Mouse (Mus musculus) intestine, postnatal 0 days (tissue): ENCODE measurements around the gene Flot1. TPM values are rescaled to one million over a fixed set of nuclear protein-coding genes. Genes with fewer than 3 reads are reported as not detected.

Source experiments
- ATAC-seq: fragments of 200-750 bp; cut with Nextera tagmentation; 2 replicates; pipeline ENCODE4 v1.8.0; 2017; ENCODE audit warnings: mild to moderate bottlenecking, moderate TSS enrichment, moderate library complexity
- H3K27ac ChIP-seq: fragments of 300-500 bp; sonication (generic); 2 replicates; pipeline ENCODE4 v1.5.1; 2014; ENCODE audit warnings: mild to moderate bottlenecking, low read depth, low read length, moderate library complexity
- H3K27me3 ChIP-seq: fragments of 300-500 bp; sonication (generic); replicated peaks from 2 replicates; pipeline ENCODE4 v1.6.1; 2014; ENCODE audit warnings: low read length, mixed read lengths; ENCODE audit not compliant: control insufficient read depth, insufficient read depth
- H3K36me3 ChIP-seq: fragments of 300-500 bp; sonication (generic); 2 replicates; pipeline ENCODE4 v1.6.1; 2014; ENCODE audit warnings: mild to moderate bottlenecking, moderate library complexity; ENCODE audit not compliant: control insufficient read depth, insufficient read depth
- H3K4me1 ChIP-seq: fragments of 300-500 bp; sonication (generic); replicated peaks from 2 replicates; pipeline ENCODE4 v1.6.1; 2014; ENCODE audit warnings: antibody characterized with exemption, low read length, mixed read lengths; ENCODE audit not compliant: control insufficient read depth, insufficient read depth
- H3K4me2 ChIP-seq: fragments of 300-500 bp; sonication (generic); replicated peaks from 2 replicates; pipeline ENCODE4 v1.6.1; 2014; ENCODE audit warnings: low read depth, mild to moderate bottlenecking, moderate library complexity
- H3K4me3 ChIP-seq: fragments of 300-500 bp; sonication (generic); 2 replicates; pipeline ENCODE4 v1.5.1; 2014; ENCODE audit warnings: low read depth, low read length
- H3K9ac ChIP-seq: fragments of 300-500 bp; sonication (generic); 2 replicates; pipeline ENCODE4 v1.6.1; 2014; ENCODE audit warnings: mild to moderate bottlenecking, low read depth, low read length
- H3K9me3 ChIP-seq: fragments of 300-500 bp; sonication (generic); 2 replicates; pipeline ENCODE4 v1.6.1; 2016; ENCODE audit warnings: mixed run types; ENCODE audit not compliant: control insufficient read depth
- CTCF ChIP-seq: sonication (generic); IDR thresholded peaks from 2 replicates; pipeline ENCODE4 v1.5.1; 2016; ENCODE audit warnings: low read depth, mild to moderate bottlenecking, control low read depth, antibody characterized with exemption, moderate library complexity
- WGBS: fragments of 180-500 bp; shearing (Covaris S2); extraction: QIAGEN DNeasy Blood & Tissue Kit; methylation state at CpG from one replicate; pipeline ENCODE4 v1.1.7; 2014; 5-methylcytosine and 5-hydroxymethylcytosine counted together
- polyA plus RNA-seq: library from polyadenylated mRNA; unstranded; fragments of >200 nt; fragmentation: Nextera tagmentation; extraction: Ambion mirVana; gene quantifications from 2 replicates; pipeline ENCODE4 v1.2.1, GENCODE M21; 2015

Flot1 gene
- polyA plus RNA-seq, 1 experiment from 2014 or later: 56.4 TPM

- H3K4me2 ChIP-seq: no peak overlapping the region
- 46% methylated on average over 9 of the region's 9 CpGs for WGBS
- TF ChIP-seq CTCF: no peak
- no peaks in the 10 kb centered on the region for H3K9me3 ChIP-seq
- no peak overlapping the region for H3K9ac ChIP-seq
- ATAC-seq: no peak
- H3K27ac ChIP-seq: no peak overlapping the region
- no peak overlapping the region for H3K4me3 ChIP-seq
- H3K36me3 ChIP-seq: no peaks in the 10 kb centered on the region
- H3K4me1 ChIP-seq: no peaks in the 10 kb centered on the region
- H3K27me3 ChIP-seq: no peaks in the 10 kb centered on the region
Observed at GRCm38 (mm10) chr17:35808073-35808472, 15.0 kb upstream of the Flot1 start.

- no peak for ATAC-seq
Observed at GRCm38 (mm10) chr17:35809395-35809794, 13.6 kb upstream of the Flot1 start.

GRCm38 (mm10) chr17:35810900-35811648 is 12.0 kb upstream of the Flot1 start:
- 77% methylated on average over 5 of the region's 5 CpGs for WGBS
- no peak overlapping the region for H3K27ac ChIP-seq
- no peak overlapping the region for H3K9ac ChIP-seq
- H3K4me1 ChIP-seq: peaks cover 9% of the 10 kb centered on the region; the same call in 1 of the 2 replicates
- no peaks in the 10 kb centered on the region for H3K9me3 ChIP-seq
- H3K4me3 ChIP-seq: no peak overlapping the region
- H3K36me3 ChIP-seq: no peaks in the 10 kb centered on the region
- H3K4me2 ChIP-seq: no peak overlapping the region
- no peaks in the 10 kb centered on the region for H3K27me3 ChIP-seq
- no peak for TF ChIP-seq CTCF
- ATAC-seq: no peak

More at GRCm38 (mm10) chr17:35809395-35809794, 13.6 kb upstream of the Flot1 start:
- peaks cover 6% of the 10 kb centered on the region; the same call in 1 of the 2 replicates for H3K4me1 ChIP-seq
- no peaks in the 10 kb centered on the region for H3K27me3 ChIP-seq
- no peak overlapping the region for H3K4me2 ChIP-seq
- no peak for TF ChIP-seq CTCF
- no peak overlapping the region for H3K27ac ChIP-seq
- WGBS: 91% methylated on average over 11 of the region's 11 CpGs
- H3K9me3 ChIP-seq: no peaks in the 10 kb centered on the region
- no peaks in the 10 kb centered on the region for H3K36me3 ChIP-seq
- no peak overlapping the region for H3K9ac ChIP-seq
- no peak overlapping the region for H3K4me3 ChIP-seq

GRCm38 (mm10) chr17:35812307-35812706 is 10.7 kb upstream of the Flot1 start:
- H3K36me3 ChIP-seq: no peaks in the 10 kb centered on the region
- no peaks in the 10 kb centered on the region for H3K9me3 ChIP-seq
- no peak overlapping the region for H3K4me2 ChIP-seq
- WGBS: 82% methylated on average over 5 of the region's 5 CpGs
- no peak for TF ChIP-seq CTCF
- peaks cover 9% of the 10 kb centered on the region for H3K4me1 ChIP-seq
- H3K27me3 ChIP-seq: no peaks in the 10 kb centered on the region
- no peak overlapping the region for H3K9ac ChIP-seq
- no peak for ATAC-seq
- H3K4me3 ChIP-seq: no peak overlapping the region
- peak overlapping the region; percentile 70; the same call in 1 of the 2 replicates for H3K27ac ChIP-seq

DNA sequence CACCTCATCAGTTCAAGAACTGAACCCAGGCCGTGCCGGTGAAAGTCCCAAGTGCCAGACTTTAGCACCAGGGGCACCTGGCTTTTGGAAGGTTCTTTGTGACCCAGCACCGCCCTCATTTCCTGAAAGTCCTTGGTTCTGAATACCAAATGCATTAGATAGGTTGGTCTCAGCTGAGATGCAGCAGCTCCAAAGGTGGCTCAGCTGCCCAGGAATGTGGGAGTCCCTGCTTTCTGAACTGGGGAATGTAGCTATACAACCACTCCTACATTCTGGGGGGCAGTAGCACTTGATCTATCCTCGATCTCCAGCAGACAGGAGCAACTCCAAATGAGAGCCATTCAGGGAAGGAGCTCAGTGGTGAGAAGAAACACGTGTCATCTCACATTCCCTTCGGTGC is 10.3 kb upstream of the Flot1 start:
- no peak overlapping the region for H3K9ac ChIP-seq
- peaks cover 9% of the 10 kb centered on the region for H3K4me1 ChIP-seq
- no peaks in the 10 kb centered on the region for H3K27me3 ChIP-seq
- no peaks in the 10 kb centered on the region for H3K9me3 ChIP-seq
- TF ChIP-seq CTCF: no peak
- H3K4me3 ChIP-seq: no peak overlapping the region
- no peaks in the 10 kb centered on the region for H3K36me3 ChIP-seq
- no peak overlapping the region for H3K4me2 ChIP-seq
- WGBS: 68% methylated on average over 6 of the region's 6 CpGs
- ATAC-seq: no peak
- H3K27ac ChIP-seq: peak overlapping the region; percentile 70; the same call in 1 of the 2 replicates

DNA sequence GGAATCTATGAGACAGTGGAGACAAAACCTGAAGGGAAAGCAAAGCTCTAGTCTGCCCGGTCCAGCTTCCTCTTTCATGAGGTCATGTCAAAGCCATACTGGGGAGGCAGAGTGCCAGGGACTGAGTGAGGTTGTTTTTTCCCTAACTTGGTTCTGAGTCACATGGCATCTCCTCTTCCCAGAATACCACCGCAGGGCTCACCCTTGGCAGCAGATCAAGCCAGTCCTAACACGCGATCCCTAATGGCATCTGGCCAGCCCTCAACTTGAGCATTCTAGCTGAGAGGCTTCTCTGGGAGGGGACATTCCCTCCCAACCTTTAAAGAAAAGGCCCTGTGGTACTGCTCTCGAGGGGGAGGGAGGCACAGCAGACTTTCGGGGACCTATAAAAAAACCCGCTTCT is 9.8 kb upstream of the Flot1 start:
- no peaks in the 10 kb centered on the region for H3K9me3 ChIP-seq
- 43% methylated on average over 7 of the region's 7 CpGs for WGBS
- peaks cover 9% of the 10 kb centered on the region for H3K4me1 ChIP-seq
- no peaks in the 10 kb centered on the region for H3K36me3 ChIP-seq
- no peaks in the 10 kb centered on the region for H3K27me3 ChIP-seq
- H3K4me3 ChIP-seq: no peak overlapping the region
- 0 out of 2 replicates have a peak overlapping the region, but pooled peaks have one; percentile 13 for H3K4me2 ChIP-seq
- ATAC-seq: peak; percentile 48
- no peak for TF ChIP-seq CTCF
- 0 out of 2 replicates have a peak overlapping the region, but pooled peaks have one; percentile 41 for H3K27ac ChIP-seq
- no peak overlapping the region for H3K9ac ChIP-seq
